Mouse (Mus musculus): ENCODE measurements at regions not wholly inside any gene's neighbourhood (a gene's known extent, or its start where the extent isn't known, plus 50 kb on each side); places are given as distances from the start of the nearest gene placed in this dataset. TPM values are rescaled to one million over a fixed set of nuclear protein-coding genes. Genes with fewer than 3 reads are reported as not detected.

GRCm38 (mm10) chr4:87329136-87329535 lies 98.9 kb upstream of the Slc24a2 start:
- TF ChIP-seq POLR2A (IDR thresholded peaks at IDR 0.05; ENCODE audit: borderline replicate concordance, extremely low read depth, insufficient read depth, insufficient read length): no peak
- Histone ChIP-seq H3K9me3 (ENCODE audit: control insufficient read depth, low read length) (no peaks in the 10 kb centered on the region), H3K36me3 (ENCODE audit: control insufficient read depth, insufficient read depth, low read length) (no peaks in the 10 kb centered on the region), H3K4me2 (replicated peaks; ENCODE audit: low read depth, low read length, severe bottlenecking) (no peak overlapping the region), H3K27ac (replicated peaks; ENCODE audit: low read depth, low read length) (no peak overlapping the region), H3K4me1 (ENCODE audit: control insufficient read depth, insufficient read depth, low read length) (no peaks in the 10 kb centered on the region), H3K4me3 (replicated peaks; ENCODE audit: low read length) (no peak overlapping the region), H3K9ac (ENCODE audit: low read depth, low read length, severe bottlenecking) (no peak overlapping the region), H3K27me3 (ENCODE audit: control insufficient read depth, insufficient read depth, low read length) (no peaks in the 10 kb centered on the region)
- 51% methylated on average over 6 of the region's 6 CpGs for WGBS
- ATAC-seq (ENCODE audit: low FRiP score, low read depth): no peak
- DNase-seq (ENCODE audit: low spot score): no peak

- H3K27me3 ChIP-seq (ENCODE audit: control insufficient read depth, insufficient read depth, low read length): no peaks in the 10 kb centered on the region
- ATAC-seq (ENCODE audit: low FRiP score, low read depth) (peak; percentile 73), DNase-seq (ENCODE audit: low spot score) (peak; percentile 72)
- no peaks in the 10 kb centered on the region for H3K9me3 ChIP-seq (ENCODE audit: control insufficient read depth, low read length)
- no peak for TF ChIP-seq POLR2A (IDR thresholded peaks at IDR 0.05; ENCODE audit: borderline replicate concordance, extremely low read depth, insufficient read depth, insufficient read length)
- H3K4me3 ChIP-seq (replicated peaks; ENCODE audit: low read length): no peak overlapping the region
- H3K36me3 ChIP-seq (ENCODE audit: control insufficient read depth, insufficient read depth, low read length): no peaks in the 10 kb centered on the region
- no peak overlapping the region for H3K9ac ChIP-seq (ENCODE audit: low read depth, low read length, severe bottlenecking)
- H3K4me1 ChIP-seq (ENCODE audit: control insufficient read depth, insufficient read depth, low read length): peaks cover 2% of the 10 kb centered on the region; the same call in 1 of the 2 replicates
- no peak overlapping the region for H3K4me2 ChIP-seq (replicated peaks; ENCODE audit: low read depth, low read length, severe bottlenecking)
- 45% methylated on average over 2 of the region's 2 CpGs for WGBS
- H3K27ac ChIP-seq (replicated peaks; ENCODE audit: low read depth, low read length): no peak overlapping the region
Observed at GRCm38 (mm10) chr4:87321726-87322349, 91.6 kb upstream of the Slc24a2 start.

GRCm38 (mm10) chr4:87298129-87298528 lies 67.9 kb upstream of the Slc24a2 start:
- Histone ChIP-seq H3K36me3 (ENCODE audit: control insufficient read depth, insufficient read depth, low read length) (no peaks in the 10 kb centered on the region), H3K4me3 (replicated peaks; ENCODE audit: low read length) (no peak overlapping the region), H3K9me3 (ENCODE audit: control insufficient read depth, low read length) (no peaks in the 10 kb centered on the region), H3K27me3 (ENCODE audit: control insufficient read depth, insufficient read depth, low read length) (no peaks in the 10 kb centered on the region), H3K9ac (ENCODE audit: low read depth, low read length, severe bottlenecking) (no peak overlapping the region), H3K4me2 (replicated peaks; ENCODE audit: low read depth, low read length, severe bottlenecking) (no peak overlapping the region), H3K27ac (replicated peaks; ENCODE audit: low read depth, low read length) (no peak overlapping the region), H3K4me1 (ENCODE audit: control insufficient read depth, insufficient read depth, low read length) (no peaks in the 10 kb centered on the region)
- ATAC-seq (ENCODE audit: low FRiP score, low read depth) (no peak), DNase-seq (ENCODE audit: low spot score) (peak; percentile 5)
- no peak for TF ChIP-seq POLR2A (IDR thresholded peaks at IDR 0.05; ENCODE audit: borderline replicate concordance, extremely low read depth, insufficient read depth, insufficient read length)
- 64% methylated on average over 5 of the region's 5 CpGs for WGBS

- no peak for TF ChIP-seq POLR2A (IDR thresholded peaks at IDR 0.05; ENCODE audit: borderline replicate concordance, extremely low read depth, insufficient read depth, insufficient read length)
- Histone ChIP-seq H3K27ac (replicated peaks; ENCODE audit: low read depth, low read length) (no peak overlapping the region), H3K9me3 (ENCODE audit: control insufficient read depth, low read length) (no peaks in the 10 kb centered on the region), H3K9ac (ENCODE audit: low read depth, low read length, severe bottlenecking) (no peak overlapping the region), H3K36me3 (ENCODE audit: control insufficient read depth, insufficient read depth, low read length) (no peaks in the 10 kb centered on the region), H3K4me3 (replicated peaks; ENCODE audit: low read length) (no peak overlapping the region), H3K4me1 (ENCODE audit: control insufficient read depth, insufficient read depth, low read length) (no peaks in the 10 kb centered on the region), H3K27me3 (ENCODE audit: control insufficient read depth, insufficient read depth, low read length) (no peaks in the 10 kb centered on the region), H3K4me2 (replicated peaks; ENCODE audit: low read depth, low read length, severe bottlenecking) (no peak overlapping the region)
- DNase-seq (ENCODE audit: low spot score) (no peak), ATAC-seq (ENCODE audit: low FRiP score, low read depth) (no peak)
Observed at GRCm38 (mm10) chr4:87294538-87294937, 64.3 kb upstream of the Slc24a2 start.

Small RNA genes in the stretch of these regions (microRNA-seq; reads per million reads assigned to microRNA genes)
- not detected for gene Gm23154

Data from limb, embryonic 14.5 days (tissue).